Mouse (Mus musculus) right cerebral cortex, adult 2 months (tissue): ENCODE data around the gene Fryl.

Experiments used
- DNase-seq, 2 experiments: peaks; one replicate each; pipeline ENCODE4 v3.0.0; 2021 to 2022; ENCODE audit warnings: low spot score in 2 of 2

Gene Fryl

GRCm38 (mm10) chr5:73160440-73160839 lies 96.0 kb downstream of the Fryl start:
- no peak for DNase-seq

DNA sequence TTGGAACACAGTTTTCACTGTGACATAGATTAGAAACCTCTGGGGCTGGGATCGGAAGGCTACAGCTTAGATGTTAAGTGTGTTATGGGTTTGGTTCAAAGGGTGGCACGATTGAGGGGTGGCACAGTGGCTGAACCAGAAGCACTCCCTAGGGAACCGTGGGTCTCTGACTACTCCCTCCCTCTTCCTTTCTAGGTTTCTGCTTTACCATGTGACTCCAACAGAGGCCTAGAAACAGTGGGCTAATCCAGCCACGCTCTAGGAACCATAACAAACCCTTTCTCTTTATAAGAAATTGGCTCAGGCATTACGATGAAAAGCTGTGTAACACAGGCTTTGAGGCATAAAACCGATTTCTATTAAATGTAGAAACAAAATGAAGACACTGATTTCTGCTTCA lies 98.9 kb downstream of the Fryl start:
- DNase-seq: no peak

- DNase-seq: no peak
Observed at GRCm38 (mm10) chr5:73157009-73157408, 99.4 kb downstream of the Fryl start.

- no peak for DNase-seq
Observed at GRCm38 (mm10) chr5:73156226-73156926, 100.0 kb downstream of the Fryl start.

- DNase-seq: no peak
Observed at GRCm38 (mm10) chr5:73153802-73154465, 102.5 kb downstream of the Fryl start.

GRCm38 (mm10) chr5:73152206-73152605 lies 104.2 kb downstream of the Fryl start:
- no peak for DNase-seq

DNA sequence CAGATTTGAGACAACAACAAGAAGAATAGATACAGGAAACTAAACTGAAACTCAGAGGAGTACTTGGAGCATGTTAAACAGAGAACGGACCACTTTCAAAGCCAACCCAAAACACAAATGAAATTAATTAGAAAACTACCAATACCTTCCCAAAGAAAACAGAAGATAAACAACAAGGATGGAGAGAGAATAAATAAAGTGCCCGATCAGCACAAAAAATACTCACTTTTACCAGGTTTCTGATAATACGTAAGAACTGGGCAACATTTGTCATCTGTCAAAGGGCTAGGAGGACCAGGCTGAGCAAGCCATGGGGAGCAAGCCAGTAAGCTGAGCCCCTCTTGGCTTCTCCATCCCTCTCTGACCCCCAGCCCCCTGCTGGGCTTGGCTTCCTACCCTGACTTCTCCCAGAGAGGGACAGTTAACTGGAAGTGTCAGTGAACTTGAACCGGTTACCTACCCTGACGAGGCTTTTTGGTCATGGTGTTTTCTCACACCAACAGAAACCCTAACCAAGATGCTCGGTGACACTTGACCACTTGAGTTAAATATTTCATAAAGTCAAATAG lies 105.5 kb downstream of the Fryl start:
- DNase-seq: no peak

DNA sequence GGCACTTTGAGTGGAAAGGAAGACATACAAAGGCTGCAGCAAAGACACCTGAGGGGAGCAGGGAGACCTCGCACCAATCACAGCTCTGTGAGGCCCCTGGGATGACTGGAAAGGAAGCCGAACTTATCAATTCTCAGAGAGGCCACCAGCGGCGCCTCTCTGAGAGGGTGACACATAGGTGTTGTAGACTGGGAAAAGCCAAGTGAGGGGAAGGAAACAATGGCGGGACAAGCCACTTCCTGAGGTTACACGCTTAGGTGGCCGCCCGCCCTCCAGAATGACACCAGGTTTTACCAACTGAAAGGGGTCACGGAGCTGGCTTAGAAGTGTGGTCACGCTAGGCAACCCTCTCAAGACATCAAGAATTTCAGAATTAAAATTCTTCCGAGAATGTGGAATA lies 111.4 kb downstream of the Fryl start:
- DNase-seq: no peak

DNA sequence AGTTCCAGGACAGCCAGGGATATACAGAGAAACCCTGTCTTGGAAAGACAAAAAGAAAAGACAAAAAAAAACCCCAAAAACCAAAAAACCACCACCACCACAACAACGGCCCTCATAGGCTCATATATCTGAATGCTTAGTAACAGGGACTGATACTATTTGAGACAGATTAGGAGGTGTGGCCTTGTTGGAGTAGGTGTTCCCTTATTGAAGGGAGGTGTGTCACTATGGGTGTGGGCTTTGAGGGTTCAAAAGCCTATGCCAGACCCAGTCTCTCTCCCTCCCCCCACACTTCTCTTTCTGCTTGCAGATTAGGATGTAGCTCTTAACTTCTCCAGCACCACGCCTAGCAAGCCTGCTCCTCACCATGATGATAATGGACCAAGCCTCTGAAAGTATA lies 114.7 kb downstream of the Fryl start:
- DNase-seq: no peak

- DNase-seq: no peak
Observed at GRCm38 (mm10) chr5:73141161-73141560, 115.3 kb downstream of the Fryl start.

DNA sequence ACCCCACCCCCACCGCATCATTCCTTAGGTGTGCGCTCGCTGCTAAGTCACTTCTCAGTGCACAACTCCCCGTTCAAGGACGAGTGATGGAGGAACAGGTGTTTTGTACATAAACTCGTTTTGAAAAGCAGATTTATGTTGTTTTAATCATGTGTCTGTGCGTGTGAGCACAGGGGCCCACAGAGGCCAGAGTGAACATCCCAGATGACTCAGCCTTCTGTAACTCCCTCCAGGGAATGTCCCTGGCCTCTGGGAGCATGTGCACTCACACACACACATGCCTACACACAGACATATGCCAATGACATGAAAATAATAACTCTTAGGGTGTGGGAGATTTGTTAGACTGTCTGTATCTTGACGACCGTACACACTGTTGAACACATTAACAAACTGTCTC lies 118.9 kb downstream of the Fryl start:
- DNase-seq: no peak

- no peak for DNase-seq
Observed at GRCm38 (mm10) chr5:73135959-73136358, 120.5 kb downstream of the Fryl start.

- DNase-seq: no peak
Observed at GRCm38 (mm10) chr5:73135131-73135530, 121.3 kb downstream of the Fryl start.

- peak; percentile 60 to 65 for DNase-seq
Observed at GRCm38 (mm10) chr5:73133833-73134185, 122.6 kb downstream of the Fryl start.

DNA sequence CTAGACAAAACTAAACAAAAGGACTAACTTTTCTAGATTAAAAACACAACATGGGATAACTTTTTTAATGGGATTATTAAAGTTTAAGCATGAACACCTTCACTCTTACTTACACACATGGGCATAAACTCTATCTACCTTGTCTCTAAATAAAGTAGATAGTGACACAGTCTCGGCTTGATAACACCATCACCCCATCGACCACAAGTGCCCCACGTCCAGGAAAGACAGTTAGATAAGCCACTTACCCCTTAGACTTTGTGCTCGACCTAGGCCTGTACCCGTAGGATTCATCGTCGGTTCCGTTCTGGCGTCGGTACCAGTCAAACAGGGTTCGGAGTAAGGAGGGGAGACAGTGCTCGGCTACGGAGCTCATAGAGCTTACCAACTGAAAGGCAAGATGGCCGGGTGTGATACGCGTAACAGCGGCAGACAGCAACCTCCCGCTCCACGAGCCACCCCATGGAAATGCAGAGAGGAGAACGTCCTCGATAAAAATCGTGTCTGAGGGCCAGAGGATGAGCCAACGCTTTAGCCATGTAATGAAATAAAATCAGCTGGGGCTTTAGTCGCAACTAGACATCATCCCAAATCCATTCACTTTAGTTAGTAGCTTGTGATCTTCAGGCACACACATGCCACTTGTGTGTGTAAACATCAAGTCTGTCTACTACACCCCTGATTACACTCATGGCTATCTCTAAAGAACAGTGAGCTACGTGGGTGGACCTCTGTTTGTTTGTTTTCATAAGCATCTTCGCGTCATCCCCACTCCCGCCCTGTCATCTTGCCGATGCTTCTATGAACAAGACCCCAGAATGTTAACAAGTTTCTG lies 123.2 kb downstream of the Fryl start:
- no peak for DNase-seq

GRCm38 (mm10) chr5:73130984-73131383 lies 125.4 kb downstream of the Fryl start:
- DNase-seq: no peak

DNA sequence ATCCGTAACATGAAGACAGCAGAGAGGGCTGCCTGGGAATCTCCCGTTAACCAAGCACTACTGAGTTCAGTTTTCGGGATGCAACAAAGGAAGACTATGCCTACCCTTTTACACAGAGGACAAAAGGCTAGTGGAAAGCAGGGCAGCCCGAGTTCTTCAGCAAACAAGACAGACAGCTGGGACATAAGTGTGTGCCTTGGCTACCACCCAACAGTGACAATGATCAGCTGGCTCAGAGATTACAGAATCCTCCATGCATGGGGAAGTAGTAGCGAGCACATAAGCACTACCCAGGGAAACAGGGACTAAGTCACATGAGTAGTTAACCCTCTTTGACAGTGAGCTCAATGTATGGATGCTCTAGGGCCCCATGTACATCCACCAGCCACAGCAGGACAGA lies 126.5 kb downstream of the Fryl start:
- DNase-seq: peak in 1 of 2 experiments; percentile 15

DNA sequence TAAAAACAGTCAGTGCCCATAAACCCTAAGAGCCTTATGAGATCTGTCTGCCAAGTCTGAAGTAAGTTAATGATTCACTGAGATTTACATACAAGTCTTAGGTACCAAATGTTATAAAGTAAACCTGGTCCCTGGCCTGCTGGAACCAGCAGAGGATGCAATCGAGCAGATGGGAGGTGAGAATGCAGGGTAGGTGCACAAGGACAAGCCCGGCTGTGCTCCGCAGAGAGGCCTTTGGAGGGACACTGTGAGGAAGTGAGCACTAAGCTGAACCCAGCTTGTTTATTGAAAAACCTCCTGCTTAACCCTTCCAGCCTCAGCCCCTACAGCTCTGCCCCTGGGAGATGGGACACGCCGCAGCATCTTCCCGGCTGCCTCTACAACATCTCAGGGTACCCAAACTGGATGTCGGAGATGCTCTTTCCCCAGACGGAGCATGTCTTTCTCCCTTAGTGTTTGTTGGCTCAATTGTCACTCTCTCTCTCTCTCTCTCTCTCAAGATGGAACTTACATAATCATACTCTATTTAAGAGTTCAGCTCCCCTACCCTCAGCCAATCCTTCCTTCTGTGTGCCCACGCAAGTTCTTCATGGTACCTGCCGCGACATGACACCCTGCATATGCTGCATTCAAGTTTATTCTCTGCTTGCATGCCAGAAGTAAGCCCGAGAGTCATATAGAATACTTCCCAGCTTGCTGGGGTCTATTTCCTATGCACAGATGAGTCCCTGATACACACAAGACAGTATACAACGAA lies 136.3 kb downstream of the Fryl start:
- DNase-seq: peak in 1 of 2 experiments; percentile 12

GRCm38 (mm10) chr5:73119524-73119923 lies 136.9 kb downstream of the Fryl start:
- DNase-seq: no peak

GRCm38 (mm10) chr5:73118786-73119185 lies 137.6 kb downstream of the Fryl start:
- DNase-seq: no peak

- no peak for DNase-seq
Observed at GRCm38 (mm10) chr5:73114878-73115277, 141.5 kb downstream of the Fryl start.

GRCm38 (mm10) chr5:73112331-73112730 lies 144.1 kb downstream of the Fryl start:
- DNase-seq: no peak
